Mouse (Mus musculus) gastrocnemius, adult 8-10 months (tissue): ENCODE measurements at regions not wholly inside any gene's neighbourhood (a gene's known extent, or its start where the extent isn't known, plus 50 kb on each side); places are given as distances from the start of the nearest gene placed in this dataset.
A peak's percentile ranks its signal among the peaks of the same experiment; 100 is the strongest.

ENCODE experiments used
- DNase-seq, 2 experiments: peaks; one replicate each; pipeline ENCODE4 v3.0.0; 2022; ENCODE audit warnings: low spot score in 2 of 2

DNA sequence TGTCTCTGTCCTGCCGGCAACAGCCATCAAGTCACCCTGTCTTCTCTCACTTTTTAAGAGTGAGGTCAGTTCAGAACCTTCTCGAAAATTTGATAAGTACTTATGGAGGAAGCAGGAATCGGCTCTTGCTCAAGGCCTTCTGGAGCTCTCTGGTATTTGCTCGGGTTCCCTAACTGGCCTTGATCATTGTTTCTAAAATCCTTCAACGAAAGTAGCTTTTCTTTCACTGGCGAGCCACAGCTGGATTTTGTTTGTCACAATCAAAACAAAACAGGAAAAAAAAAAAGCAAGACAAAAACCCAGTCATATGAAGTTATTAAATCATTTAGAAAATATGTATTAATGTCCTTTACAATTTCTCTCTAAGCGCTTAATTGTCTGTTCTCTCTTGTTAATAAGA, 156.6 kb upstream of the Tex13c2 start:
- no peak for DNase-seq

DNA sequence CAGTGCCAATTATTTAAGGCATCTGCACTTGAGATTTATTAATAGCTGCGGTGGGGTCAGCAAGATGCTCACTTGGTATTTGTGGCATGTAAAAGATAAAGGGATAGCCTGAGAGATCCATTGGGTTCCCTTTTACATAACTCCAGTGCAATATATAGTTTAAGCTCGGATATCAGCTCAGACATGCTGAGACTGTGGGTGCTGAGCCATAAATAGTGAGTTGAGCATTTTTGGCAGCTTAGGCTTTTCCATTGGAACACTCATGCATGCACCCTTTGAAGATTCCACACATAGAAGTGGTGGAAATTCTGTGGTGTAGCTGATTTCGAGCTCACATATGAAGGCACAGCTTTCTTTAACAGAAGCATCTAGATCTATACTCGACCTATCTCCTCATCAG, 155.9 kb upstream of the Tex13c2 start:
- no peak for DNase-seq

DNA sequence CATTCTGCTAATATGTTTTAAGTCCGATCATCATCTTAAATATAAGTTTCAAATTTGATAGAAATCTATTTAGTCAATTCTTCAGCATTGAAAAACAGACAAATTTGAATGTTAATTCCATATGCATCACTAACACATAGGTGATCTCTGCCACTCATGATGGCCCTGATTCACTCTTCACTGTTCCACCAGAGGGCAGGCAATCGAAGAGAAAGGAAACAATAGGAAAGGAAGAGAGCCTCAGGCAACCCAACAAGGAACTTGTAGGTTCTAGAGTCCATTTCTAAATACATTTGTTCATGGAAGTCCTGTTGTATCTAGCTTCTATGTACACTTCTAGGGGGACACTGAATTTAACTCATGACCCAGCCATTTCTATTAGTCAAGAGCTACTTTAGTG, 154.7 kb upstream of the Tex13c2 start:
- DNase-seq = no peak

DNA sequence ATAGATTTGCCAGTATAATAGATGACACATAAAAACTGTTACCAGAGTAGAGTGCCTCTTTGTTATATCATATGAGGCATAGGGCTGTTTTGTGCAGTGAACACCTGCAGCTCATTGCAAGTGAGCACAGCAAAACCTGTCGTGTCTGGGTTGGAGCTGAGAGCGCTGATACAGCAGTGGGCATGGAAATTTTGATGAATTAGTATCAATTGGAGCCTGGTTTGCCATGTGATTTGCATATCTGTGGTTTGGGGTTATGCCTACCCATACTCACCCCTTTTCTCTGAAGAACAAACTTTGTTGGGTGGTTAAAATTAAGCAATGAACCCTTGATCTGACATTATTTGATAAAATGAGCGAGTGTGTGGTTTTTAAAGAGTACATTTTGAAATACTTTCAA, 152.7 kb upstream of the Tex13c2 start:
- DNase-seq = no peak

DNA sequence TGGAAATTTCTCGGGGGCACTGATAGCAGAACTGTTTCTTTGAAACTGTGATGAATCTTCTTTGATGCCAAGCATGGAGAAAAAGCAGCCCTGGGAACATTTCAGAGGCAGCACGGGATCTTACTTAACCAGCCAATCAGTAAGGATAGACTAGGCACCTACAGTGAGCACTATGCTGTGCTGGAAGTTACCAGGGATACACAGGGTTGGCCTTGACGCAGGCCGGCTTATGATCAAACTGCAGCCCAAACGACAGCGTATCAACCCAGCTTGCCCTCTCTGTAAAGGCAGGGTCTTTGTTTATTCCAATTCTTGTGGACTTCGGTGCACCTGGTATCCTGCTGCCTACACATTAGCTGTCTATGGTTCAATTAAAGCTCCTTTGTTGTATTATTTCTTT, 147.1 kb upstream of the Tex13c2 start:
- no peak for DNase-seq

DNA sequence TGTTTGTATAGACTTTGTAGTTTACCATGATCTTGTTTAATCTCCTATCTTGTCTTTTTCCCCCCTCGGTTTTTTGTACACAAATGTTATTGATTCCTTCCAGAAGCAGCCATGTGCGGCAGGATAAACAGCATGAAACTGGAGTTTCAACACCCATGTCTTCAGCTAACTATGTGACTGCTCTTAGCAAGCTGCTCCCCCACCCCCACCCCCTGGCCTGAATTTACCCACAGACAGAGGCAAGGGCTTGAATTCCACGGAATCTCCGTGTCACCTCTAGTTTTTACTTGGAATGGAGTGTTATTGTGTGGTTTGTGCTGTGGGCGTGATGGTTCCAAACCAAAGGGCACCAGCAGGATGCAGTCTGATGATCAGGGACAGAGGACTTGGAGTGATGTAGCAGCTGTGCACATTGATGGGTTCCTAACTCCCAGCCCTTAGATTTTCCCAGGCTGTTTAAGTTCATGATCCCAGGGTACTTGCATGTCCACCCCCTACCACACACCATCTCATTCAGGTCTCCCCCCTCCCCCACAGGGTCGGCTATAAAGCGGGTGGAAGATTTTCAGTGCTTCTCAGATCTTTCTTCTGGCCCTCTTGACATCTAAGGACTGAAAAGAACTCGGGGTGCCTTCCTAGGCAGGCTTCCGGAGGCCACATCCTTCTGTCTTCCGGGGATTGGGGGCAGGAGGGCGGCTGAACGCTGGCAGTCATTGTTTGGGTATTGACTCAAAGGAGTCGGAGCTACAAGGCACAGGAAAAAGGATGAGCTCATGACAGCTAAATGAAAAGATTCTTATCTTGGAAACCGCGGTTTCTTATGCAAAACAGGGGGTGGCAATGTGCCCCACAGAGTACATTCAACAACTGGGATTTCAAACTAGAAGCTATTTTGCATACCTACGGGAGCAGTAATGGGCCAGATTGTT, 146.3 kb upstream of the Tex13c2 start:
- no peak for DNase-seq

DNA sequence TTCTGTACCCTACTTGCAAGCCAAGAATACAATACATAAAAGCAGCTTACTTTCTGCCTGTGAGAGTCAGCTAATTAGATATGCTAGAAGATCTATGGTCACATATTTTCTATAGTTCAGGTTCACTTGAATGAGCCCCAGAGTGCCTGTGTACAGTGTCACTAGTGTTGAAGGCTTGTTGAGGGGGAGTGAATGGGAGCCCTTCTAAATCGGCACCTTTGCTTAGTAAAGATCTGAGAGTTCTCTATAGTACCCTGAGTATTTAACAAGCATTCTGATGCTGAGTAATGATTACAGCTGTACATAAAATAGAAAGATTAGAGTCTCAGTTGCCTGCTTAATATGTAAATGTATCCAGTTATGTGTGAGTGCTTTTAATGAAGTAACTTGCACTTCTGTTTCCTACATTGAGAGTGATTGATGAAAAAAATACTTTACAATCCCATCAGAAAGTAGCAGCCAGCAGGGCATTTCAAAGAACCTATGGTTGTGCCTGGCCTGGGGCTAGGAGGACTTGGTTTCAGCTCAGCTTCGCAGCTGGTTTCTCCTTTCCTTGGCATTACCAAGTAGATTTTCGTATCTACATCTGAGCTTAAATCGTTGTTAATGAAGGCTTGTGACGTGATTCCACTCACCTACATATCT, 136.8 kb upstream of the Tex13c2 start:
- no peak for DNase-seq

DNA sequence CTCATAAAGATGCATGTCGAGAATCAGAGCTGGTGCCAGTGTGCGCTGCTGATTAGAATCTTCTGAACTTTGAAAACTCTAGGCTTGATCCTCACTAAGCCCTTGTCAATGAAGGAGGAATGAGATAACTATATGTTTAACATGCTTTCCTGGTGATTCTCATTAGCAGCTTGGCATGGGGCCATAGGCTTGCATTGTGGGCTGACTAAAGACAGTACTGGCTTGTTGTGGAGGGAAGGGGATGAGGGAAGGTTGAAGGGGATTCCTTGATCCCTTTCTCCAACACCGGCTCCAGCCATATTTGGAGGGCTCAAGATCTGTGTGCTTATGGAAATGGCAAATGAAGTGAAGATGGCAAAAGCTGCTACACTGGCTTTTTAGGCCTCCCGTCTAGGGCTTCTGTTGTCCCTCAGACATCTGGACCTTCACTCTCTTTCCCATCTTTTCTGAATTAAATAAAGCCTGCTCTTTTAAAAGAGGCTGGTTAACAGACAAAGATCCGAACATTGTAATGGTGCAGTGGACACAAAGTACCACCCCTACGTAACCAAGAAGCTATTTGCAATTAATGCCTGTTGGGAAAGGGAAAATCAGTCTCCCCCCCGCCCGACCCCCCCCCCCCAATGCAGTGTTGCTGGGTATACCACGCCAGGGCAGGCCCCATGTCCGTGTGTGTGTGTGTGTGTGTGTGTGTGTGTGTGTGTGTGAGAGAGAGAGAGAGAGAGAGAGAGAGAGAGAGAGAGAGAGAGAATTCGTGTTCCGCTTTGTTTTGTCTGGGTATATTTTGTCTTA, 129.9 kb upstream of the Tex13c2 start:
- no peak for DNase-seq

DNA sequence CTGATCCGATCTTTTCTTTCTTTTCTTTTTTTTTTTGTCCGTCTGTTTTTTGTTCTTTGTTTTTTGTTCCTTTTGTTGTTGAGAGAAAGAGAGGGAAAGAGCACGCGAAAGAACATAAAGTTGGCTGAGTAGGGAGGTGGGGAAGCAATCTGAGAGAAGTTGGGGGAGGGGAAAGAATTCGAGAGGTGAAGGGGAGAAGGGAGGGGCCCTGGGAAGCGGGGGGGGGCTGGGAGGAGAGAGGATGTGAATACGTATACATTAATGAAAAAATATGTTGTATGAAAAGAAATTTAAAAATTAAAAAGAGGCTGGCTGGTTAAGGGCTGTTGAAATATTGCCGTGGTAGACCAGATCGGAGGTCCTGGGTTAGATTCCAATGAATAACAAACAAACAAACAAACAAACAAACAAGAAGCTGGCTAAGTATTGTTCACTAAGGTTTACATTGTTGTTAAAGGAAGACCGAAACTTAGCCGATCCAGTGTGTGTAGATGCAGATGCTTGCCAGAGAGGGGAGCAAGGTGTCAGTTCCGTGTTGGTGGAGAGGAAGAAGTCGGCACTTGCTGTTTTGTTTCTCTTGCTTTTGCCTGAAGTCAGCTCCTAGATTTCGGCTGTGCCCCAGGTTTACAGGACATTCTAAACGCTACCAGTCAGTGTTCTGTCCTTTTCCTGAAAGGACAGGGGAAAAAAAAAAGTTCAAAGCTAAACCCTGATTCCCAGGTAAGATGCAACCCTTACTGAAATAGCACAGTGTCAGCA, 129.1 kb upstream of the Tex13c2 start:
- DNase-seq = no peak

DNA sequence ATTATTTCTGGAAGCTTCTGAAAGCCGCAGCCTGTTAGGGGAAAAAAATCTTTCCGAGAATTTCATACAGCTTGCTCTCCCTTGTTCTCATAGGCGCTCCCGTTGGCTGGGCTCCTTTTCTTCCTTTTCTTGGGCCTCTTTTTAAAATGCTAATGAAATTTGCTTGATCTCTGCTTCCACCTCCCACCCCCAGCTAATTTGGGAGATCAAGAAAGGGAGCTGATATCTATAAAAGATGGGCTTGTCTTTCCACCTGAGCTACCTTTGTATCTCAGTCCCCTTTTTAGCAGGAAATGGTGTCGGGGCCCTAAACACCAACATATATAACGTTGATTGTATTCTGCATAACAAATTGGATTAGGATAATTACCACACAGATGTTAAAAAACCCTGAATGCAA, 128.5 kb upstream of the Tex13c2 start:
- no peak for DNase-seq

DNA sequence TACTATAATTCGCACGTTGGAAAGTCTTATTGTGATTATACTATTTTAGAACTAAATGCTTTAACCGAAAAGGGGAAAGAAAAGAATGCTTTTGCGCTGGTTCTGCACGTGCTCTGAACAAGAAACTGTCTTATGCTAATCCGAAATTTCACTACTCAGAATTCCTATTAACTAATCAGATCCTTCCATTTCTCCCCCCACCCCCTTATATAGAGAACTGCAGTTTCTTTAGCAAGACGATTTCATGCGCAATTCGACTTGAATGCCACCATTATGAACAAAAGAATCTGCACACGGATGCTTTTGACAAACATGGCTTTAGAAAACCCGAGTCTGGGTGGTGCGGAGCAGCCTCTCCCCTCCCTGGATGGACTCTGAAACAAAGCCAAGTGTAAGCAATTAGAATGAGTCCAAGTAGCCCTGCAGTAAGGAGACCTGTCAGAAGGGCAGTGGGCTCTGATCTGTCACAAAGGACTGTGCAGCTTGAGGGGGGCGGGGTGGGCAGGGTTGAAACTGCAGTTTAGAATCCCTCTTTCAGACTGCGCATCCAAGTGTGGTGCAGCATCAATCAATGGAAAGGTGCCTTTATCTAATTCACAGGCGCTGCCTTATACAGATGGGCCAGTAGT, 128.0 kb upstream of the Tex13c2 start:
- DNase-seq = no peak

DNA sequence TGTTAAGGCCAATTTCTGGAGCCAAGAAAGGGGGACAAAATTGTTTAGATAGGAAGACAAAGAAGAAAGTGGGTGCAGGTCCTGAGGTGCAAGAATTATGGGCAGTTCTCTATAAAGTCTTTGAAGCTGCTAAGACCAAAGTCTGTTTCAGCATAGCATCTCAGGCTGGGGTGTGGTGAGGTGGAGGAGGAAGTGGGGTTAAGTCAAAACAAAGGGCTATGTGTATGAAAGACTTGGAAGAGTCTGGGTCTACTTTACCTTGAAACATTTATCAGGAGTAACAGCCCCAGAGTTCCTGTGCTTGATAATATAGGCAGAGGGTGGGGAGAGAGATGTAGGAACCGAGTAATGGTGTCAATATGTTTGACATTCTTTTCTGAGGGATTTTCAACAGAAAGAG, 125.4 kb upstream of the Tex13c2 start:
- no peak for DNase-seq

DNA sequence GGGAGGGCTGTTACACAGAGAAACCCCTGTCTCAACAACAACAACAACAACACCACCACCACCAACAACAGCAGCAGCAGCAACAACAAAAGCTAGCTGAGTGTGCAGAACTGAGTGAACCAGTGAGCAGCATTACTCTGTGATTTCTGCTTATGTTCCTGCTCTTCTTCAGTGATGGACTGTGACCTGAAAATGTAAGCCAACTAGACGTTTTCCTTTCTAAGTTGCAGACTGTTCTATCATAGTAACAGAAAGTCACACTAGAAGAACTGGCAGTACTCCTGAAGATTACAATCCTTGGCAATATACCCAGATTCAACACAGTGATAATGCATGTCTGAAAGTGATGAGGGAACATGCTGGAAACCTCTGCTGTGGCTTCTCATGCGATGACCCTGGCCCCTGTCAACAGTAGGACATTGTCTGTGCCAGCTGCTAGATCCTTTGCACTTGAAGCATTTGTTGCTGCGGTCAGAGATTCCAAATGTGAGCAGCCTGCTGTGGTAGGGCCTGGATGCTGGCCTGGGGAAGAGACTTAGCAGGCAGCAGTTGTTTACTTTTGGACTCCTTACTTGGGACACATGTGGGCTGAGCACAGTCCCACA, 115.6 kb upstream of the Tex13c2 start:
- DNase-seq = peak in 1 of 2 experiments; percentile 23

DNA sequence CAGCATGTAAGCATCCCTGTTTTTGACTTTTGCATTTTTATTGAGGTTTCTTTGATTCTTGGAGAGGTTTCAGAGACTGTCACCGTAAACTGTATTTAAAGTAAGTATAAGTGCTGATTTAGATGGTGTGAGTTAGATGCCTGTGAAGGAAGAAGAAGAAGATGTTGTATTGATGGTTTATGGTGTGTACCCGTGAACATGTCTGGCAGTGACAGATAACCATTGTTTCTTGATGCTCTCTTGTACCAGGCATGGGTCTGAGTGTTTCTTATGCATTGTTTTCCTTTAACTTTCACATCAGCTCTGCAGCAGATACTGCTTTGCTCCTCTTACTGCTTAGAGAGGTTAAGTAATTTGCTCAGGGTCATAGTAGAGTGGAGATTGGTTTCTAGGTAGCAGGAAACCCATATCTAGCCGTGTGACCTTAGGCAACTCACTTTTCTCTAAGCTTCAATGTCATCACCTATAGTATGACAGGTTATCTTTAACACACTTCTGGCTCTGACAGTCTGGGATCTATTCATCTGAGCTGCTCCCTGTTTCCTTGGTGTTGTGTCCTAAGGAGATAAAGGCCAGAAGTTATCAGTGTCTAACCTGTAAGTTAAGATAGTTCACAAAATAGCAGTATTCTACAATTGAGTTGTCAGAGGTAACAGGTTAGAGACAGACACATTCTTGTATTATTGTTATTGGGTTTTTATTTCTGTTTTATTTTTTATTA, 95.5 kb upstream of the Tex13c2 start:
- DNase-seq = no peak

DNA sequence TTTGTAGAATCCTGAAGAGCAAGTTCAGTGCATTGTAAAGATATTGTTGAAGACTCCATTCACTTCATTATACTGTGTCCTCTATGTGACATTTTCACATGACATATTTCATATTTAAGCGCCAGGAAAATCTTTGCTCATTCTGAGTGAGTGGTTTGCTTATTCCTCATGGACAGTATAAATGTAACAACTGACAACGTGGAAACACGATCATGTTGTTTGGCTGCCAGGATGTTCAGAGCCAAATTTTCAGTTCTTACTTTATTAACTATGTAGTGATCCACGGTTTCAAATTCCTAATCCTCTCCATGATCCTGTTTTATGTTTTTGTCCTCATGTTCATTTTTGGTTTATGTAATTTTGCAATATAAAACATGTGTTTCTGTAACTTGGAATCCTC, 93.0 kb upstream of the Tex13c2 start:
- no peak for DNase-seq

DNA sequence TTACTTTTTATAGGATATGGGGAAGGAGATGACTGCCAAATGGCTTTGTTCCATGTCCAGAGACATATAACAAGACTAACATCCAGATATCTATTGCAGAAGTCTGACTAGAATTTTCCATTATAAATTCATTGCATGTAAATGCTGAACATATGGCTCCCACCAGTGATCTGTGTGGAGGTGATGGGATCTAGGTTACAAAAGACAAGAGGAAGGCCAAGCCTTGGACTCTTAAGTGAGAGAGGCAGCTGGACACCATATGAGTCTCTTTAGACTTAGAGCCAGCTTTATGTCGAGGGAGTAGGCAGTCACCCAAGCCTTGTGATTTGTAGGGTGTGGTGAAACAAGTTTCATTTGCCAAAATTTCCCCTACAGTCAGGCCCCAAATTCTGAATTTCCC, 90.7 kb upstream of the Tex13c2 start:
- no peak for DNase-seq

DNA sequence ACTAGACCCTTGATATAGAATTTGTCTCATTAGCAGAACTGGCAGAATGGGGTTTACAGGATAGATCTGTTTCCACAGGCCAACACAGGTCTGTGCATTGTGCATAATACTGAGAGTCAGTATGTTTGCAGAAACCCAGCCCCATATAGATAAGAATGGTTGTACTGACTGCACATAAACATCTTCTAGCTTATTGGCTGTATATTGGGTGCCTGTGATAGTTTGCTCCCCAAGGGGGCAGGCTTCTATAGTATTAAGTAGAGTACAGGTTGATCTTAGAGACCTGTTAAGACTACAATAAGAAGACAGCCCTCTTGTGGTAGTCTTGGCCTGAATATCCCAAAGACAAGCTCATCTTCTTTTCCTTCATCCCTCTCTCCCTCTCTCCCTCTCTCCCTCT, 90.1 kb upstream of the Tex13c2 start:
- no peak for DNase-seq

DNA sequence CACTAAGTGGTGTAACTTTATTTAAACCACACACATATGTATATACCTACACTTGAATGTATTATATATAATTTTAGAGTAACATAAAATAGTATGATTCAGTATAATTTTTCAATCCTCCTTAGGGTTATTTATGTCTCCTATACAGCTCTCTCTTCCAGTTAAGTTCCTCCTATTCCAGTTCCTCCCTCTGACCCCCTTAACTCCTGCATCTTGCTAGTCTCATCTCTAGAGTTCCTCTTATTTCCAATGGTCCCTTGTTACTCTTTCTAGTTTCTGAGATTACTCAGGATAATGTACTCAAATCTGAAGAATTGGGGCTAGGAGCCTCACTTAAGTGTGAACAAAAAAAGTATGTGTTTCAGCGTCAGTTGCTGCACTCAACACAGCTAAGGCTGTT, 88.4 kb upstream of the Tex13c2 start:
- DNase-seq = no peak

DNA sequence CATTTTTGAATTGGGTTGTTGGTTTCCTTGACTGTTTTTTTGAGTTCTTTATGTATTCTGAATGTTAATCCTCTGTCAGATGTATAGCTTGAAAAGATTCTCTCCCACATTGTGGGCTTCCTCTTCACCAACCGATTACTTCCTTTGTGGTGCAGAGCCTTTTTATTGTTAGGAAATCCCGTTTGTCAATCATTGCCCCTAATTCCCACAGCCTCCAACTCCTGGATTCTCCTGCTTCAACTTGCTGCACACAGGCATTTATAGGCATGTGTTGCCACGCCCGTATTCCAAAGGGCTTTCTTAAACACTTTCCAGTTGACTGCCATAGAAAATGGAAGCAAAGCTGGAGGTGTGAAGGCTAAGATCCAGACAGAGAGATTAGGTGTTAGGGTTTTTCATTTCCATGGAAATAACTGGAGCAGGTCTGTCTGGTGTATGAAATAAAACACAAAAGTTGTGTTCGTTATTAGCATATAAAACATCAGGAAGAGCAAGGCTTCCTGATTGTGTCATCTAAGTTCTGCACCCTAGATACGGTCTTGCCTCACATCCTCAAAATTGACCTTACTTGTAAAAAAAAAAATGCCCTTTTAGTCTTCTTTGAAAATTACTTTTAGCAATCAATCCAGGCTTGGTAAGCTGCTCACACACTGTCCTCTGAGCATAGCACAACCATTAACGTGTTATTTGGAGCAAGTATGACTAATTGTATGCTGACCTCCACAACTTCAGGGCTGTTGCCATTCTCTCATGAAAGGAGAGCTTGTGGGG, 87.7 kb upstream of the Tex13c2 start:
- DNase-seq = no peak
